Mouse (Mus musculus): ENCODE results near the gene F3.

F3 gene

GRCm38 (mm10) chr3:121710894-121711531 is 12.3 kb upstream of the F3 start:
- no peak for DNase-seq

GRCm38 (mm10) chr3:121712222-121712621 is 11.1 kb upstream of the F3 start:
- no peak for DNase-seq

GRCm38 (mm10) chr3:121713151-121713701 is 10.1 kb upstream of the F3 start:
- peak in 1 of 2 experiments; percentile 37 for DNase-seq

- DNase-seq: peak; percentile 18 to 62
These were observed 9.5 kb upstream of the F3 start for GRCm38 (mm10) chr3:121713816-121714215.

GRCm38 (mm10) chr3:121714461-121714860 is 8.9 kb upstream of the F3 start:
- DNase-seq: no peak

GRCm38 (mm10) chr3:121715336-121715735 is 8.0 kb upstream of the F3 start:
- DNase-seq: no peak

GRCm38 (mm10) chr3:121715741-121716459 is 7.4 kb upstream of the F3 start:
- no peak for DNase-seq

GRCm38 (mm10) chr3:121716480-121716879 is 6.9 kb upstream of the F3 start:
- no peak for DNase-seq

GRCm38 (mm10) chr3:121718679-121719078 is 4.7 kb upstream of the F3 start:
- DNase-seq: no peak

GRCm38 (mm10) chr3:121719701-121720100 is 3.6 kb upstream of the F3 start:
- no peak for DNase-seq

- peak in 1 of 2 experiments; percentile 36 for DNase-seq
These were observed 2.3 kb upstream of the F3 start for GRCm38 (mm10) chr3:121720801-121721690.

GRCm38 (mm10) chr3:121721691-121722070 is 1.7 kb upstream of the F3 start:
- no peak for DNase-seq

GRCm38 (mm10) chr3:121723968-121724524 is 709 bp downstream of the F3 start:
- no peak for DNase-seq

- DNase-seq: no peak
These were observed 1.2 kb downstream of the F3 start for GRCm38 (mm10) chr3:121724553-121724952.

- no peak for DNase-seq
These were observed 2.3 kb downstream of the F3 start for GRCm38 (mm10) chr3:121725651-121726050.

GRCm38 (mm10) chr3:121729678-121730077 is 6.3 kb downstream of the F3 start:
- DNase-seq: no peak

- DNase-seq: no peak
These were observed 12.2 kb downstream of the F3 start for GRCm38 (mm10) chr3:121735542-121735941.

- DNase-seq: peak; percentile 88 to 89
These were observed 12.8 kb downstream of the F3 start for GRCm38 (mm10) chr3:121736025-121736744.

GRCm38 (mm10) chr3:121737453-121737852 is 14.1 kb downstream of the F3 start:
- DNase-seq: peak; percentile 48 to 55

- DNase-seq: no peak
These were observed 14.6 kb downstream of the F3 start for GRCm38 (mm10) chr3:121737901-121738300.

GRCm38 (mm10) chr3:121738742-121739342 is 15.5 kb downstream of the F3 start:
- DNase-seq: no peak

All from kidney, postnatal 25 days (tissue).